Mouse (Mus musculus): ENCODE results near the gene Gm21992. TPM values are rescaled to one million over a fixed set of nuclear protein-coding genes. Genes with fewer than 3 reads are reported as not detected.

Gene Gm21992
- total RNA-seq, 2 experiments from 2014 or later, result 20.7 to 22.3 TPM

GRCm38 (mm10) chr19:4749975-4750374 is 61.4 kb downstream of the Gm21992 start:
- no peak for DNase-seq (ENCODE audit: low spot score in 2 of 2)

GRCm38 (mm10) chr19:4748493-4748892 is 62.9 kb downstream of the Gm21992 start:
- no peak for DNase-seq (ENCODE audit: low spot score in 2 of 2)

- no peak for DNase-seq (ENCODE audit: low spot score in 2 of 2)
Measured at GRCm38 (mm10) chr19:4747631-4748312, 63.6 kb downstream of the Gm21992 start.

- DNase-seq (ENCODE audit: low spot score in 2 of 2), result peak in 1 of 2 experiments; percentile 48
Measured at GRCm38 (mm10) chr19:4746611-4747010, 64.8 kb downstream of the Gm21992 start.

GRCm38 (mm10) chr19:4745681-4746080 is 65.7 kb downstream of the Gm21992 start:
- DNase-seq (ENCODE audit: low spot score in 2 of 2), result no peak

GRCm38 (mm10) chr19:4745057-4745456 is 66.4 kb downstream of the Gm21992 start:
- DNase-seq (ENCODE audit: low spot score in 2 of 2), result no peak

- no peak for DNase-seq (ENCODE audit: low spot score in 2 of 2)
Measured at GRCm38 (mm10) chr19:4744026-4744425, 67.4 kb downstream of the Gm21992 start.

GRCm38 (mm10) chr19:4743524-4743923 is 67.9 kb downstream of the Gm21992 start:
- DNase-seq (ENCODE audit: low spot score in 2 of 2), result peak in 1 of 2 experiments; percentile 57

- DNase-seq (ENCODE audit: low spot score in 2 of 2), result no peak
Measured at GRCm38 (mm10) chr19:4742229-4742628, 69.2 kb downstream of the Gm21992 start.

GRCm38 (mm10) chr19:4741482-4741881 is 69.9 kb downstream of the Gm21992 start:
- no peak for DNase-seq (ENCODE audit: low spot score in 2 of 2)

GRCm38 (mm10) chr19:4739762-4740161 is 71.7 kb downstream of the Gm21992 start:
- no peak for DNase-seq (ENCODE audit: low spot score in 2 of 2)

- no peak for DNase-seq (ENCODE audit: low spot score in 2 of 2)
Measured at GRCm38 (mm10) chr19:4739053-4739452, 72.4 kb downstream of the Gm21992 start.

GRCm38 (mm10) chr19:4737866-4738265 is 73.5 kb downstream of the Gm21992 start:
- no peak for DNase-seq (ENCODE audit: low spot score in 2 of 2)

GRCm38 (mm10) chr19:4733052-4733451 is 78.4 kb downstream of the Gm21992 start:
- no peak for DNase-seq (ENCODE audit: low spot score in 2 of 2)

- DNase-seq (ENCODE audit: low spot score in 2 of 2), result no peak
Measured at GRCm38 (mm10) chr19:4729186-4729585, 82.2 kb downstream of the Gm21992 start.

- no peak for DNase-seq (ENCODE audit: low spot score in 2 of 2)
Measured at GRCm38 (mm10) chr19:4720671-4721244, 90.7 kb downstream of the Gm21992 start.

- no peak for DNase-seq (ENCODE audit: low spot score in 2 of 2)
Measured at GRCm38 (mm10) chr19:4720112-4720511, 91.3 kb downstream of the Gm21992 start.

GRCm38 (mm10) chr19:4719351-4719764 is 92.1 kb downstream of the Gm21992 start:
- no peak for DNase-seq (ENCODE audit: low spot score in 2 of 2)

- no peak for DNase-seq (ENCODE audit: low spot score in 2 of 2)
Measured at GRCm38 (mm10) chr19:4718716-4719115, 92.7 kb downstream of the Gm21992 start.

- DNase-seq (ENCODE audit: low spot score in 2 of 2), result no peak
Measured at GRCm38 (mm10) chr19:4717281-4717680, 94.1 kb downstream of the Gm21992 start.

- DNase-seq (ENCODE audit: low spot score in 2 of 2), result no peak
Measured at GRCm38 (mm10) chr19:4716756-4717155, 94.7 kb downstream of the Gm21992 start.

GRCm38 (mm10) chr19:4713886-4714285 is 97.5 kb downstream of the Gm21992 start:
- DNase-seq (ENCODE audit: low spot score in 2 of 2), result no peak

Data from layer of hippocampus, postnatal 10 days (tissue).